Mouse (Mus musculus) layer of hippocampus, adult 18-20 months (tissue): ENCODE data around the gene Med27. TPM values are rescaled to one million over a fixed set of nuclear protein-coding genes. Genes with fewer than 3 reads are reported as not detected.

Experiments used
- DNase-seq, 2 experiments: peaks; one replicate each; pipeline ENCODE4 v3.0.0; 2022; ENCODE audit warnings: low spot score in 2 of 2
- total RNA-seq, 2 experiments: library from RNA; stranded (reverse); gene quantifications; 2 replicates each; pipeline ENCODE4 v1.2.3; 2021

Med27 gene
- total RNA-seq, 2 experiments from 2014 or later = 48.2 to 49.0 TPM

- DNase-seq = no peak
These were observed 45.4 kb downstream of the Med27 start for GRCm38 (mm10) chr2:29391996-29392395.

GRCm38 (mm10) chr2:29400234-29400633, 53.6 kb downstream of the Med27 start:
- no peak for DNase-seq

GRCm38 (mm10) chr2:29400812-29401211, 54.2 kb downstream of the Med27 start:
- no peak for DNase-seq

- DNase-seq = no peak
These were observed 55.2 kb downstream of the Med27 start for GRCm38 (mm10) chr2:29401868-29402267.

- no peak for DNase-seq
These were observed 56.0 kb downstream of the Med27 start for GRCm38 (mm10) chr2:29402550-29403076.

GRCm38 (mm10) chr2:29403799-29404530, 57.3 kb downstream of the Med27 start:
- no peak for DNase-seq

- DNase-seq = no peak
These were observed 58.3 kb downstream of the Med27 start for GRCm38 (mm10) chr2:29404931-29405330.

GRCm38 (mm10) chr2:29405848-29406247, 59.2 kb downstream of the Med27 start:
- DNase-seq = no peak

GRCm38 (mm10) chr2:29407350-29407749, 60.7 kb downstream of the Med27 start:
- no peak for DNase-seq

GRCm38 (mm10) chr2:29407764-29408163, 61.1 kb downstream of the Med27 start:
- no peak for DNase-seq

GRCm38 (mm10) chr2:29410884-29411283, 64.3 kb downstream of the Med27 start:
- no peak for DNase-seq

- no peak for DNase-seq
These were observed 65.8 kb downstream of the Med27 start for GRCm38 (mm10) chr2:29412458-29412857.

GRCm38 (mm10) chr2:29413259-29413993, 66.8 kb downstream of the Med27 start:
- no peak for DNase-seq

GRCm38 (mm10) chr2:29414852-29415473, 68.3 kb downstream of the Med27 start:
- DNase-seq = no peak

GRCm38 (mm10) chr2:29418498-29418897, 71.9 kb downstream of the Med27 start:
- no peak for DNase-seq

GRCm38 (mm10) chr2:29419434-29419833, 72.8 kb downstream of the Med27 start:
- DNase-seq = no peak

GRCm38 (mm10) chr2:29419946-29420345, 73.3 kb downstream of the Med27 start:
- DNase-seq = no peak

GRCm38 (mm10) chr2:29422126-29422840, 75.7 kb downstream of the Med27 start:
- DNase-seq = no peak

- no peak for DNase-seq
These were observed 76.4 kb downstream of the Med27 start for GRCm38 (mm10) chr2:29423059-29423458.

- DNase-seq = no peak
These were observed 78.8 kb downstream of the Med27 start for GRCm38 (mm10) chr2:29425386-29425785.

- DNase-seq = no peak
These were observed 80.1 kb downstream of the Med27 start for GRCm38 (mm10) chr2:29426684-29427083.
